Mouse (Mus musculus) heart, embryonic 11.5 days (tissue): ENCODE measurements around the gene Pnldc1. TPM values are rescaled to one million over a fixed set of nuclear protein-coding genes. Genes with fewer than 3 reads are reported as not detected.
A peak's percentile ranks its signal among the peaks of the same experiment; 100 is the strongest.
"Not testable (repeated sequence)": the region's sequence is repeated elsewhere in the genome, so short reads cannot be mapped to it uniquely, and the experiment has no call there.

Experiments used
- ATAC-seq: fragments of 200-750 bp; cut with Nextera tagmentation; replicated peaks from 2 replicates; pipeline ENCODE4 v1.8.0; 2017; ENCODE audit warnings: moderate library complexity; ENCODE audit not compliant: insufficient number of reproducible peaks, low FRiP score, low TSS enrichment
- H3K27ac ChIP-seq: fragments of 300-500 bp; sonication (generic); 2 replicates; pipeline ENCODE4 v1.5.1; 2014; ENCODE audit warnings: mild to moderate bottlenecking, low read depth, low read length
- H3K27me3 ChIP-seq: fragments of 300-500 bp; sonication (generic); 2 replicates; pipeline ENCODE4 v1.6.1; 2014; ENCODE audit warnings: mild to moderate bottlenecking, low read length, mixed read lengths; ENCODE audit not compliant: control insufficient read depth, insufficient read depth
- H3K36me3 ChIP-seq: fragments of 300-500 bp; sonication (generic); 2 replicates; pipeline ENCODE4 v1.6.1; 2014; ENCODE audit warnings: mild to moderate bottlenecking, low read length, moderate library complexity, mixed read lengths; ENCODE audit not compliant: control insufficient read depth, insufficient read depth
- H3K4me1 ChIP-seq: fragments of 300-500 bp; sonication (generic); 2 replicates; pipeline ENCODE4 v1.6.1; 2014; ENCODE audit warnings: low read length; ENCODE audit not compliant: control insufficient read depth, insufficient read depth
- H3K4me2 ChIP-seq: fragments of 300-500 bp; sonication (generic); 2 replicates; pipeline ENCODE4 v1.6.1; 2014; ENCODE audit warnings: mild to moderate bottlenecking, moderate library complexity
- H3K4me3 ChIP-seq: fragments of 300-500 bp; sonication (generic); 2 replicates; pipeline ENCODE4 v1.5.1; 2014; ENCODE audit warnings: low read depth, low read length
- H3K9ac ChIP-seq: fragments of 300-500 bp; sonication (generic); 2 replicates; pipeline ENCODE4 v1.6.1; 2014; ENCODE audit warnings: mild to moderate bottlenecking, low read depth, low read length, moderate library complexity
- H3K9me3 ChIP-seq: fragments of 300-500 bp; sonication (generic); replicated peaks from 2 replicates; pipeline ENCODE4 v1.6.1; 2016; ENCODE audit warnings: low read length; ENCODE audit not compliant: control insufficient read depth
- WGBS: fragments of 180-500 bp; shearing (Covaris S2); extraction: QIAGEN DNeasy Blood & Tissue Kit; methylation state at CpG from one replicate; pipeline ENCODE4 v1.1.7; 2014; ENCODE audit not compliant: insufficient replicate concordance; 5-methylcytosine and 5-hydroxymethylcytosine counted together
- polyA plus RNA-seq: library from polyadenylated mRNA; unstranded; fragments of >200 nt; fragmentation: Nextera tagmentation; extraction: Ambion mirVana; gene quantifications from 2 replicates; pipeline ENCODE4 v1.2.1, GENCODE M21; 2014

Gene Pnldc1
- polyA plus RNA-seq, 1 experiment from 2014 or later = 1.7 TPM

DNA sequence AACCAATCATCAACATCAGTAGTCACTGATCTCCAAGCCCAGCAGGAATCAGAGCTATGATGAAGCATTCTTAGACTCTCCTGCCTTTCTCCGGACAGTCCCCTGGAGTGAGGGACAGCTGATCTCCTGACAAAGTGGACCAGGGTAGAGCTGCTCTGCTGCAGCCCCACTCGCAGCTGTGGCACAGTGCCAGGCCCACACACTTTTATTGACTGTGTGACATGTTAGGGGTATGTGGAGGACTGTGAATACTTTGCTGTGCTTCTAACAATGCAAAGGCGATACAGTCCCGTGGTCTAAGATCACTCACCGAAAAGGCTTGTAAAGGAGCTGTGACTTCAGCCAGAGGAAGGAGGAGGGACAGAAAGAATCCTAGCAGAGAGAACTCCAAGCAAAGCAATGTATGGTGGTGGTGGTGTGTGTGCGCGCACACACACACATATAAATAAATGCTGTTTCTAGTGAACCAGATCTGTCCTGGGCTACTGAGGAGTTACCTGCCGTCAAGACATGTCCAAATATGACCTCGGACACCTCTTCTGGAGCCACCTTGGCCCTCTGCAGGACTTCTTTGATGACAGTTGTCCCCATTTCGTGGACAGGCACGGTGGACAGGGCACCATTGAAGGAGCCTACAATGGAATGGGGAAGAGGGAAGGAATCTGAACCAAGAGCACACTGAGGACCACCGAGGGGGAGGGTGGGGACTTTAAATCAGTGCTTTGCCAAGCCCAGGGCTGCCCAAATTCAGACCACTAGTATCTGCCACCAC is 29.5 kb upstream of the Pnldc1 start:
- H3K9ac ChIP-seq, H3K27me3 ChIP-seq, H3K4me1 ChIP-seq, H3K36me3 ChIP-seq, ATAC-seq, H3K27ac ChIP-seq, H3K9me3 ChIP-seq: not testable (repeated sequence)
- WGBS = 45% methylated on average over 2 of the region's 12 CpGs
- peak overlapping the region; percentile 31 for H3K4me3 ChIP-seq
- H3K4me2 ChIP-seq = peak overlapping the region; percentile 67

DNA sequence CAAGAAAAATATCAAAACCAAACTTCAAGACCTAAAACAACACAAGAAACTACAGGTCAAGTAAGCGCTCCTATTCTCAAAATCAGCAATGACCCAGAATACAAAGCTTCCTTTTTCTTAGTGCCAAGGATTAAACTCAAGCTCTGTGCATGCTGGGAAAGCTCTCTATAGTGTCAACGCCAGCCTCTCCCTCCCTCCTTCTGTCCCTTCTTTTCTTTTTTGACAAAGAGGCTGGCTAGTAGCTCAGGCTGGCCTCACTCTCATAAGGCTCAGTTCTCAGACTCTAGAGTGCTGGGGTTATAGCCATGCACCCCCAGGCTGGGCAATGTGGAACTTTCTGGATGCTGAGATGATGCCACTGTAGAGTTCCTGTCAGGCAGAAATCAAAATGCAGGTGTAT is 28.0 kb upstream of the Pnldc1 start:
- 72% methylated on average over 2 of the region's 2 CpGs for WGBS
- H3K27me3 ChIP-seq = no peaks in the 10 kb centered on the region

DNA sequence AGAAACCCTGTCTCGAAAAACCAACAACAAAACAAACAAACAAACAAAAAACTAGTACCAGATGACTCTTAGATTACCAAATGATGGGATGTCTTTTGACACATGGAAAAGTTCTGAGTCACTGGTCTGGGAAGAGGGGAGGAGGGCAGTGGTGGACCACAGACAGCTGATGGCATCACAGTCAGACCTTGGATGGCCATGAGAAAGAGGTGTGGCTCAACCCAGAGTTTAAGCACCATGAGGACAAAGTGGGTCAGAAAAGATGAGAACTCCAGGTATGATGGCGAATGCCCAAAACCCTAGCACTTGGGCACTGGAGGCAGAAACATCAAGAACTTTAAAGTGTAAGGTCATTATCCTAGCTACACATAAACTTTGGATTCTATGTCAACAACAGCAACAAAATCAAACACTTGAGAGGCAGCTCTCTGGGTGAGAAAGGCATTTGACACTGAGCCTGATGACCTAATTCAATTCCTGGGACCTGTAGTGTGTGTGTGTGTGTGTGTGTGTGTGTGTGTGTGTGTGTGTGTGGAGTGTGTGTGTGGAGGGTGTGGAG is 27.5 kb upstream of the Pnldc1 start:
- Histone ChIP-seq H3K4me1 (peaks cover 3% of the 10 kb centered on the region), H3K4me2 (no peak overlapping the region), H3K4me3 (no peak overlapping the region), H3K27ac (no peak overlapping the region), H3K36me3 (no peaks in the 10 kb centered on the region), H3K9ac (no peak overlapping the region), H3K27me3 (no peaks in the 10 kb centered on the region), H3K9me3 (no peaks in the 10 kb centered on the region)
- no peak for ATAC-seq
- WGBS = 68% methylated on average over 2 of the region's 2 CpGs

More for the DNA sequence above, 28.0 kb upstream of the Pnldc1 start:
- H3K9me3 ChIP-seq = no peaks in the 10 kb centered on the region
- no peak overlapping the region for H3K4me3 ChIP-seq
- H3K27ac ChIP-seq = no peak overlapping the region
- no peak for ATAC-seq
- no peak overlapping the region for H3K4me2 ChIP-seq
- peaks cover 3% of the 10 kb centered on the region for H3K4me1 ChIP-seq
- H3K9ac ChIP-seq = no peak overlapping the region
- H3K36me3 ChIP-seq = no peaks in the 10 kb centered on the region

DNA sequence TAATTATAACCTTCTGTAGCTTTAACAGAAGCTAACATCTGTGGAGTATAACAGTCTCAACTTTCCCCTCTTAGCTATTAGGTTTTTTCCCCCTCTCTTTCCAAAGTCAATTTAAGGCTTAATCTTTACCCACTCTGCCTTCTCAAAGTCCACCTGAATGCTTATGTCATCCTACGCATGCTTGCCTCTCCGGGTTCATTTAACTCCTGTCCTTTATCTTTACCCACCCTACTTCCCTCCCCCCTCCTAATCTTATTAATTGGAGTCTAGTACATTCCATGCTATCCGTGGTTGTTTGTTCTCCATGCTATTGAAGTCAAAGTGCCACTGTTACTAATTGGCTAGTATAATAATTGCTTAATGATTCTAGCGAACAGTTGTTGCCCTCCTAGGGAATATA is 25.7 kb upstream of the Pnldc1 start:
- no peak overlapping the region for H3K9ac ChIP-seq
- no peaks in the 10 kb centered on the region for H3K36me3 ChIP-seq
- WGBS = 64% methylated on average over 4 of the region's 4 CpGs
- no peak overlapping the region for H3K27ac ChIP-seq
- no peak overlapping the region for H3K4me3 ChIP-seq
- no peak for ATAC-seq
- H3K4me1 ChIP-seq = peaks cover 3% of the 10 kb centered on the region
- no peaks in the 10 kb centered on the region for H3K27me3 ChIP-seq
- H3K4me2 ChIP-seq = no peak overlapping the region
- H3K9me3 ChIP-seq = no peaks in the 10 kb centered on the region

DNA sequence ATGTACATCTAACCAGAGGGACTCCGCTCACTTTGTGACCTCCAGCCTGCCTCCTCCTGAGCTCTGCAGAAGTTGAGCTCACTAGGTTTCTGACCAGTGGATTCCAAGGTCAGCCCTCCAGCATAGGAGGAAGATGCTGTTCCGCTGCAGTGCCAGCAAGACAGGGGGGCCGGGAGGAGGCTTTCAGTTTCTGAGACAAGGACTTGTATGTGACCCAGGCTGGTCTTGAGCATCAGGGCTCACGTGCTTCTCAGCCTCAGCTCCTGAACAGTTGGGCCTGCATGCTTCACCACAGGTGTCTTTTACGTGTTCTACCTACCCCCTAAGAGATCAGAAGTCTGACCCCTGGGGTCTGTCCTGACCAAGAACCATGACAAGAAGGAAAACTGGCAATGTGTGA is 21.5 kb upstream of the Pnldc1 start:
- H3K27ac ChIP-seq, ATAC-seq, H3K36me3 ChIP-seq, H3K27me3 ChIP-seq, H3K9me3 ChIP-seq, H3K4me1 ChIP-seq, H3K9ac ChIP-seq, H3K4me2 ChIP-seq, H3K4me3 ChIP-seq: not testable (repeated sequence)
- WGBS = 89% methylated on average over 5 of the region's 5 CpGs

DNA sequence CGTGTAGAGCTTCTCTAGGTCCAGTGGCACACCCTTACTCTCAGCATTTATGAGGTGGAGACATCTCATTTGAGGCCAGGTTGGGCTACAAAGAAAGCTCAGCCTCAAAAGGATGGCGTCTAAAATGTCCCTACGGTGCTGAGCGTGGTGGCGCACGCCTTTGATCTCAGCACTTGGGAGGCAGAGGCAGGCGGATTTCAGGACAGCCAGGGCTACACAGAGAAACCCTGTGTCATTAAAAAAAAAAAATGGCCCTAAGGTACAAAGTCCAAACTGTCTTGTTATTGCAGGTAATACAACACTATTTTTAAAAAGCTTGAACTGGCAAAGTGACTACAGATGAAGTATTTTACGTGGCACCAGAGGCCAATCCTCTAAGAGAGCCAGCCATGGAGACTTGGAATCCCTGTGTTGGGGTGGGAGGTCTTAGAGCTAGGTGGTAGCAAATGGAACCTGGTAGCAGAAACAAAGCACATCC is 15.7 kb upstream of the Pnldc1 start:
- H3K4me2 ChIP-seq = no peak overlapping the region
- ATAC-seq = no peak
- H3K9ac ChIP-seq = no peak overlapping the region
- H3K27me3 ChIP-seq = no peaks in the 10 kb centered on the region
- no peaks in the 10 kb centered on the region for H3K4me1 ChIP-seq
- H3K4me3 ChIP-seq = no peak overlapping the region
- no peak overlapping the region for H3K27ac ChIP-seq
- H3K9me3 ChIP-seq = no peaks in the 10 kb centered on the region
- WGBS = 86% methylated on average over 8 of the region's 8 CpGs
- H3K36me3 ChIP-seq = peaks cover 39% of the 10 kb centered on the region

DNA sequence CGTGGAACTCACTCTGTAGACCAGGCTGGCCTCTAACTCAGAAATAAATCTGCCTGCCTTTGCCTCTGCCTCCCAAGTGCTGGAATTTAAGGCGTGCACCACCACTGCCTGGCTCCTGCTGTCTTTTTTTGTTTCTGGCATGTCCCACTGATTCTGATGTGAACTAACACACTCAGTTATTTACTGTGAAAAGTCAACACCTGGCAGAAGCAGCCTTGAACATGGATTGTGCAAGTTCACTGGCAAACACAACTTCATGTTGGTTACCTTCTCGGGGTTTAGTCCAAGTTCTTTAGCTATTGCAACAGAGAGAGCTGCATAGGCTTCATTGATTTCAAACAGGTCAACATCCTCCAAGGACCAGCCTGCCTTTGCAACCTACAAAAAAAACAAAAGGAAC is 15.0 kb upstream of the Pnldc1 start:
- Histone ChIP-seq H3K9me3 (no peaks in the 10 kb centered on the region), H3K27ac (no peak overlapping the region), H3K4me3 (no peak overlapping the region), H3K36me3 (peaks cover 46% of the 10 kb centered on the region), H3K27me3 (no peaks in the 10 kb centered on the region), H3K9ac (no peak overlapping the region), H3K4me1 (no peaks in the 10 kb centered on the region), H3K4me2 (no peak overlapping the region)
- WGBS = 89% methylated on average over 3 of the region's 3 CpGs
- ATAC-seq = no peak

DNA sequence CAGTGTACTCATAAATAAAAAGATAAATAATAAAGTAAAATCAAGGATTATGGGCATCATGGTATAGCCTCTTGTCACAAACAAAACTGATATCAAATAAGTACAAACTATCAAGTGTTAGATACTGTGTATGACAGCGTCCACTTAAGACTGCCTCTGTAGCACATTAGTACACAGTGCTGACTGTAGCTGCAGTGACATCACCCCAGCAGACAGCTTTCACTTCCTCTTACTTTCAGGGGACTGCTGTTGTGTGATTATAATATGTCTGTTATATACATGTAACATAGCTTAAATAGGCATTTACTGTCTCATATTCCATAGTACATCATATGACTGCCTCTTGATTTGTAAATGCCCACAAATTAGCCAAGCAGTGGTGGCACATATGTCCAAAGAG is 11.0 kb upstream of the Pnldc1 start:
- WGBS = 89% methylated on average over 1 of the region's 1 CpGs
- H3K36me3 ChIP-seq = peaks cover 54% of the 10 kb centered on the region
- H3K27ac ChIP-seq = no peak overlapping the region
- no peaks in the 10 kb centered on the region for H3K4me1 ChIP-seq
- H3K4me2 ChIP-seq = no peak overlapping the region
- H3K9ac ChIP-seq = no peak overlapping the region
- ATAC-seq = no peak
- no peaks in the 10 kb centered on the region for H3K27me3 ChIP-seq
- no peak overlapping the region for H3K4me3 ChIP-seq
- no peaks in the 10 kb centered on the region for H3K9me3 ChIP-seq
